Mouse (Mus musculus) limb, embryonic 13.5 days (tissue): ENCODE measurements around the gene Cmss1. TPM values are rescaled to one million over a fixed set of nuclear protein-coding genes. Genes with fewer than 3 reads are reported as not detected.

ENCODE experiments used
- ATAC-seq: fragments of 200-750 bp; cut with Nextera tagmentation; 2 replicates; pipeline ENCODE4 v1.8.0; 2017; ENCODE audit warnings: low read depth, moderate number of reproducible peaks, moderate TSS enrichment; ENCODE audit not compliant: low FRiP score
- H3K27ac ChIP-seq: fragments of 300-500 bp; sonication (generic); 2 replicates; pipeline ENCODE4 v1.5.1; 2015; ENCODE audit warnings: inconsistent platforms, mild to moderate bottlenecking, moderate library complexity
- H3K27me3 ChIP-seq: fragments of 300-500 bp; sonication (generic); 2 replicates; pipeline ENCODE4 v1.6.1; 2015; ENCODE audit warnings: mild to moderate bottlenecking, inconsistent platforms
- H3K36me3 ChIP-seq: fragments of 300-500 bp; sonication (generic); 2 replicates; pipeline ENCODE4 v1.6.1; 2015; ENCODE audit warnings: inconsistent platforms, mild to moderate bottlenecking, moderate library complexity
- H3K4me1 ChIP-seq: fragments of 300-500 bp; sonication (generic); 2 replicates; pipeline ENCODE4 v1.6.1; 2015; ENCODE audit warnings: inconsistent platforms
- H3K4me2 ChIP-seq: fragments of 300-500 bp; sonication (generic); replicated peaks from 2 replicates; pipeline ENCODE4 v1.6.1; 2015; ENCODE audit warnings: inconsistent platforms, mild to moderate bottlenecking, moderate library complexity
- H3K4me3 ChIP-seq: fragments of 300-500 bp; sonication (generic); 2 replicates; pipeline ENCODE4 v1.5.1; 2015; ENCODE audit warnings: moderate library complexity, mild to moderate bottlenecking, inconsistent platforms
- H3K9ac ChIP-seq: fragments of 300-500 bp; sonication (generic); 2 replicates; pipeline ENCODE4 v1.6.1; 2015; ENCODE audit warnings: mild to moderate bottlenecking, inconsistent platforms
- H3K9me3 ChIP-seq: fragments of 300-500 bp; sonication (generic); 2 replicates; pipeline ENCODE4 v1.6.1; 2016; ENCODE audit warnings: inconsistent platforms
- WGBS: fragments of 180-500 bp; shearing (Covaris S2); methylation state at CpG from one replicate; pipeline ENCODE4 v1.1.7; 2015; 5-methylcytosine and 5-hydroxymethylcytosine counted together
- polyA plus RNA-seq: library from polyadenylated mRNA; unstranded; fragments of >200 nt; fragmentation: Nextera tagmentation; extraction: Ambion mirVana; gene quantifications from 2 replicates; pipeline ENCODE4 v1.2.1, GENCODE M21; 2015

The Cmss1 gene
- polyA plus RNA-seq, 1 experiment from 2014 or later = 50.6 TPM

DNA sequence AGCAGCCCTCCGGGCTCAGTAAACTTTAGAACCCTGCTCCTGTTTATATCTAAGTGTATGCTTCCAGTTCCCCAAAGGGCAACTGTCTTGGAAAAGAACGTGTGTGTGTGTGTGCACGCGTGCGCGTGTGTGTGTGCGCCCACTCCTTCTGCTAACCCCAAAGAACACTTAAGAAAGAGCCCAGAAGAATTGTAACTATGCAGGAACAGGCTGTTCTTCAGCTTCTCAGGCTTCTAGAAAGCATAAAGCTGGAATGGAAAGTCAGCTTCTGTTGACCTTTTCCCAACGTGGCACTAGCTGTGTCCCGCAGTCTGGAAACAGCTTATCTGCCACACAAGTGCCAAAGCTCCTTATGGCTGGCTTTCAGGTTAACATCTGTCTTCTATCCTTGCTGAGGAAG, 291.6 kb downstream of the Cmss1 start:
- no peak overlapping the region for H3K9ac ChIP-seq
- H3K27ac ChIP-seq = no peak overlapping the region

GRCm38 (mm10) chr16:57314236-57314635, 292.4 kb downstream of the Cmss1 start:
- H3K4me2 ChIP-seq = no peak overlapping the region
- no peaks in the 10 kb centered on the region for H3K36me3 ChIP-seq
- no peaks in the 10 kb centered on the region for H3K27me3 ChIP-seq
- H3K27ac ChIP-seq = no peak overlapping the region
- H3K9me3 ChIP-seq = no peaks in the 10 kb centered on the region
- peaks cover 24% of the 10 kb centered on the region for H3K4me1 ChIP-seq
- no peak overlapping the region for H3K9ac ChIP-seq
- H3K4me3 ChIP-seq = no peak overlapping the region
- WGBS = 67% methylated on average over 3 of the region's 3 CpGs
- no peak for ATAC-seq

More for the DNA sequence above, 291.6 kb downstream of the Cmss1 start:
- Histone ChIP-seq H3K4me2 (no peak overlapping the region), H3K27me3 (no peaks in the 10 kb centered on the region), H3K4me1 (peaks cover 18% of the 10 kb centered on the region), H3K4me3 (no peak overlapping the region), H3K36me3 (no peaks in the 10 kb centered on the region), H3K9me3 (0 out of 2 replicates have a peak, but pooled peaks cover 6% of the 10 kb centered on the region)
- WGBS = 81% methylated on average over 9 of the region's 9 CpGs
- ATAC-seq = no peak

DNA sequence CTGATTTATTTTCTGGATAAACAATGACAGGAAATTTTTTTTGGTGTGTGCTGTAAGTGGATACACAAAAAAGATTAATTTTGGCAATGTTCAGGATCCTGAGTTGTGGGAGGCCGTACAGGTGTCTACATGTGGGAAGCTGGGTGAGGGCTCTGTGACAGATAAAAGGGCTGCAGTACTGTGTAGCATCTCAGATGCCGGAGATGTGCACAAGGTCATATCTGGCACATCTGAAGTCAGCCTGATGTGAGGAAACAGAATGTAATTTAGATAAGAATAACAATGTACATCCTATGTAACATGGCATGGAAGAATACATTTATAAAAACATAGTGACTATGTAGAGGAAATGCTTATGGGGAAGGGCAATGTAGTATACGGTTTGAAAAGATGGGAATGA, 293.2 kb downstream of the Cmss1 start:
- no peaks in the 10 kb centered on the region for H3K9me3 ChIP-seq
- no peak overlapping the region for H3K9ac ChIP-seq
- ATAC-seq = no peak
- 91% methylated on average over 3 of the region's 3 CpGs for WGBS
- no peak overlapping the region for H3K27ac ChIP-seq
- no peaks in the 10 kb centered on the region for H3K36me3 ChIP-seq
- H3K4me3 ChIP-seq = no peak overlapping the region
- H3K27me3 ChIP-seq = no peaks in the 10 kb centered on the region
- no peak overlapping the region for H3K4me2 ChIP-seq
- H3K4me1 ChIP-seq = peaks cover 24% of the 10 kb centered on the region

DNA sequence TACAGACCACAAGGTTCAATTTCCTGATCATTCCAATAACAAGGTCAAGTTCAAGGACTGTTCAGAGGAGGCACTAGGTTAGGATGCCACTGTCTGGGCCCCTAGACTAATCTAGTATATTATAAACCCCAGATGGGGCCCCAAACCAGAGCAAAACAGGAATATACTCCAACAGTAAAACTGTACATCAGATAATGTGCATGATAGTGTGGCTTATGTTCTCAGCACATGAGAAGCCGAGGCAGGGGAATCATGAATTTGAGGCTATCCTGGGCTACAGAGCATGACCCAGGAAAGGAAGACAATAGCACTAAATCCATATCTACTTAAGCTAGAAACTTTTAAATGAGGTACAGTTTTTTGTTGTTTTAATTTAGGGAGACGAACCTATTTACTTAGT, 294.5 kb downstream of the Cmss1 start:
- no peak for ATAC-seq
- no peak overlapping the region for H3K4me3 ChIP-seq
- no peak overlapping the region for H3K9ac ChIP-seq
- no peaks in the 10 kb centered on the region for H3K36me3 ChIP-seq
- H3K4me2 ChIP-seq = no peak overlapping the region
- WGBS = 86% methylated on average over 2 of the region's 2 CpGs
- H3K9me3 ChIP-seq = no peaks in the 10 kb centered on the region
- no peak overlapping the region for H3K27ac ChIP-seq
- no peaks in the 10 kb centered on the region for H3K27me3 ChIP-seq
- peaks cover 13% of the 10 kb centered on the region; the same call in 1 of the 2 replicates for H3K4me1 ChIP-seq

DNA sequence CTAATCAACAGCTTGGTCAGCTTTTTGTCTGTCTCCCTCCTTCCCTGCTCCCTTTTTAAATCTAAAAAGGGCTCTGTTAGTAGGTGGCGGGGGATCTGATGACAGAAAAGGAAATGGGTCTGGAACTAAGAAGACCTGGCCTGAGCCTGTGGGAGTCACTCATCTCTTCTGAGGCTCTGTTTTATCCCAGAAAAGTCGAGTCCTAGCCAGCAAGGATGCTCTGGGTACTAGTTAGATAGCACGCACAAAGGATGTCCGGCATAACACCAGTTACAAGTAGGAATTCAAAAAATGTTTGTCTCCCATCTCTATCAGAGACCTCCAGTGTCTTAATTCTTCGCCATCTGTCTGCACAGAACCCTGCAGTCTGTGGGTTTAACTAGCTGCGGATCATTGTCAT, 301.2 kb downstream of the Cmss1 start:
- WGBS = 75% methylated on average over 6 of the region's 6 CpGs

DNA sequence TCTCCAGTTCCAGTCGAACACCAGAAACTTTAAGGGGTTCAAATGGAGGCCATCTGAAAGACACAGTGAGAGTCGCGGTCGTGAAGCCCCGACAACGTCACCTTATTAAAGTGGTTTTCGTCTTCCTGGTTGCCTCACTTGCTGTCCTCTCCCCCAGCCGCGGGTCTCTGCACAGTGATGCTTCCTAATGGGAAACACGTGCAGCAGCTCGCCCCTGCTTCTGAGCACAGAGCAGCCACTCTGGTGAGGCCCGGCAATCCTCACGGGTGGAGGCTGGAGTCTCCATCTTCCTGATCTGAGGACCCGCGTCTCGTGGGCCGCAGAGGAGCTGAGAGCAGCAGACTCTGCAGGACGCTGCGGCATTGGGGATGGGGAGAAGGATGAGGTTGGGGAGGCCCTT, 302.9 kb downstream of the Cmss1 start:
- peak overlapping the region; percentile 59; the same call in 1 of the 2 replicates for H3K9ac ChIP-seq
- H3K27me3 ChIP-seq = no peaks in the 10 kb centered on the region
- peak overlapping the region; percentile 63 for H3K4me2 ChIP-seq
- H3K27ac ChIP-seq = peak overlapping the region; percentile 58; the same call in 1 of the 2 replicates
- peaks cover 31% of the 10 kb centered on the region for H3K4me1 ChIP-seq
- H3K4me3 ChIP-seq = peak overlapping the region; percentile 30
- 13% methylated on average over 19 of the region's 19 CpGs for WGBS
- H3K9me3 ChIP-seq = no peaks in the 10 kb centered on the region
- ATAC-seq = peak; percentile 79
- no peaks in the 10 kb centered on the region for H3K36me3 ChIP-seq

More for the DNA sequence above, 301.2 kb downstream of the Cmss1 start:
- Histone ChIP-seq H3K9me3 (no peaks in the 10 kb centered on the region), H3K27ac (no peak overlapping the region), H3K27me3 (no peaks in the 10 kb centered on the region), H3K4me3 (no peak overlapping the region), H3K9ac (no peak overlapping the region), H3K4me2 (no peak overlapping the region), H3K36me3 (no peaks in the 10 kb centered on the region), H3K4me1 (peaks cover 37% of the 10 kb centered on the region)
- no peak for ATAC-seq

DNA sequence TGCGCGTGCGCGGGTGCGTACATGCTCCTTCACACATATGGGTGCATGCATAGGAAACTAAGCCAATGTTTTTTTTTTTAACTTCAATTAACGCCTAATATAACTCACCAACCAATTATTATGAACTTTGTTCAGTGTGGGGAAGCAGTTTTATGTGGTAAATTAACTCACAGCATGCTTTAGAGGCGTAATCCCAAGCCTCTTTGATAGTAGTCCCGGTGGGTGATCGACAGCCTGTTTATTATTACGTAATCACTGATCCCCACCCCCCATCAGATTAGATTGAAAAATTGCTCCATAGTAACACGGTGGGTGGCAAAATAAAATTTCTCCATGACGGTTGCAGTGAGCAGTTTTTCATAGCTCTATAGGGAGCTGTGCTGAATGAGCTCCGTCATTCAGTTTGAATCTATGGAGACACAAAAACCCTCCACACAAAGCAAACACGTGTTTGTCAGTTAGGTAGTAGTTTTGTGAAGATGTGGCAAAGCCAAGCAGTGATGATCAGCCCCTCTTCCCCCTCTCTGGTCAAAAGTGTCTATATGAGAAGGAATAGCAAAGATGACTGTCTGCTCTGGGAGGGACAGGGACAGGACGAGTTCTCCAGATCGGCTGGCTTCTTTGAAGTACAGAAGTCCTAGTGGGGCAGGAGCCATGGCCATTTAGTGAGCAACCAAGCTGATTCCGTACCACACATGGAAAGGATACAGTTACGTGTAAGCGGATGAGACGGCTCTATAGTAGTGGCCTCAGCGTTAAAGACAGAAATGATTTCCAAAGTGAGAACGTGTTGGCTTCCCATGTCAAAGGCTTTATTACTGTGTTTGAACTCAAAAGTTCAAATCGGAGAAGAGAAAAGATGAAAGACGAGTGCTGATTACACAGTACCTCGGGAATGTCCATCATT, 303.6 kb downstream of the Cmss1 start:
- no peak overlapping the region for H3K9ac ChIP-seq
- WGBS = 32% methylated on average over 25 of the region's 25 CpGs
- H3K4me3 ChIP-seq = peak overlapping the region; percentile 30
- H3K27me3 ChIP-seq = no peaks in the 10 kb centered on the region
- ATAC-seq = peak; percentile 71
- H3K4me1 ChIP-seq = peaks cover 31% of the 10 kb centered on the region
- peak overlapping the region; percentile 63 for H3K4me2 ChIP-seq
- H3K9me3 ChIP-seq = no peaks in the 10 kb centered on the region
- no peaks in the 10 kb centered on the region for H3K36me3 ChIP-seq
- peak overlapping the region; percentile 48; the same call in 1 of the 2 replicates for H3K27ac ChIP-seq

DNA sequence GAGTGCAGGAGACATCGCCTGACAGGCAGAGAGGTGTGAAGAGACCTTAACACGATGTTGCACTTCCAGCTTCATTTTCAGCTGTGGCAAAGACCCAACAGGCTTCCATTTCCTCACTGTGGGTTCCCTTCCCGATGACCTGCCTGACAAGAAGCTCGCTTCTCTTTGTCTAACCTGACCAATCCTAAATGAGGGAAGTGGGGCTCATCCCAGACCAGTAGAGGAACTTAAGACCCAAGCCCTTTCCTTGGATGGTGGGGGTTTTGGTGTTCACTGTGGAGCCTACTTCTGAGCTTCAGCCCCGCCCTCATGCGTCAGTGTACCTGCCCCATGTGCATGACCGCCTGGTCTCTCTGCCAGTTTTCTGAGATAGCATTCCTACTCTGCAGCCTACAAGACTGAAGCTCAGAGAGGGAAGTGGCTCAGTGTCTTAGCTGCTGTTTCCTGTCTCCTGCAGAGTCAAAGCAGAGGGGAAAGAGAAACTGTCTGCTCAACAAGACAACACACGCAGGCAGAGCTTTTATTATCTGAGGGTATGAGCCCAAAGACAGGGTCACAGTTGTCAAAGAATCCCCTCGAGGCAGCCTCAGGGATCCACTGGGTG, 305.1 kb downstream of the Cmss1 start:
- Histone ChIP-seq H3K4me3 (no peak overlapping the region), H3K4me2 (no peak overlapping the region), H3K27ac (no peak overlapping the region), H3K4me1 (peaks cover 31% of the 10 kb centered on the region), H3K9me3 (no peaks in the 10 kb centered on the region), H3K27me3 (no peaks in the 10 kb centered on the region), H3K9ac (no peak overlapping the region), H3K36me3 (no peaks in the 10 kb centered on the region)
- WGBS = 81% methylated on average over 9 of the region's 9 CpGs
- ATAC-seq = no peak

DNA sequence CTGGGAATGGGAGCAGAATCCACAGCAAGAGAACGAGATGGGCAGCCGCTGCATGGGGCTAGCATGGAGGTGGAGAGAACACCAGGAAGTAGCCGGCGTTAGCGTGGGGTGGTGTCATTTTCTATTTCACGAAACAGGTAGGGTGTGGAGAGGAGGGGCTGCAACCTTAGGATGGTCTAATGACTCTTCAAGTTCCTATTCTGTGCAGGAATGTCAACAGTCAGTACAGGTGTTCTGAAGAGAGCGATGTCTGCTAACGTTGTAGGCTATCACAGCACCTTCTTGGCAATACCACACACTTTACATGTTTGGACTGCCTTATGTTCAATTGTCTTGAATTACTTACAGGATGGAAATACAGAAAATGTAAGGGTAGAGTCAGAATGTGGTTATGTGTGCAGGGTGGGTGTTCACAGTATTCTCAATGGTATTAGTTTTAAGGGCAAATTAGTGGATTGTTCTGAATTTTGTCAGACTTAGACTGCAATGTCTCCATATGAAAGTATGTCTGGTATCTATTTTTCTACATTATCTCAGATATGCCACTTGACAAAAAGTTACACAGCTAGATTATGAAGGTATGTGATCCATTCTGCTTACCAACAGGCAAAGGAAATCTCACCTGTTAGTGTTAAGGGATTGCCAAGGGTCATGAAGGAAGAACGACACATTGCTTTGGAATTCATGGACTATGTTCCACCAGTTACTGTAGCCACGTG, 311.3 kb downstream of the Cmss1 start:
- 88% methylated on average over 10 of the region's 10 CpGs for WGBS
- Histone ChIP-seq H3K9me3 (no peaks in the 10 kb centered on the region), H3K4me2 (no peak overlapping the region), H3K27ac (no peak overlapping the region), H3K4me3 (no peak overlapping the region), H3K4me1 (no peaks in the 10 kb centered on the region), H3K9ac (no peak overlapping the region), H3K27me3 (no peaks in the 10 kb centered on the region), H3K36me3 (no peaks in the 10 kb centered on the region)
- no peak for ATAC-seq

DNA sequence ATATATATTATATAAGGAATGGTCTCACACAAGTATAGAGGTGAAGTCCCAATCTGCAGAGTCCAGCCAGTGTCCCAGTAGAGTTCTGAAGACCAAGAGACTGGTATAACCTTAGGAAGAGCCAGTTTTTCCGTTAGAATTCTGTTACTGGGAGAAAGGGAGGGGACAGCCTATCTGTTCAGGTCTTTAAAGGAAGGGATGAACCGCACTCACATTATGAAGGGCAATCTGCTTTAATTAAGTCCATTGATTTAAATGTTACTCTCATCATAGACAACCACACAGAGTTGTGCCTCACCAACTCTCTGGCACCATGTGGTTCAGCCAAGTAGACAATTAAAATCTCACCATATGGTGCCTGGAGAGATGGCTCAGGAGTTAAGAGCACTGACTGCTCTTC, 313.9 kb downstream of the Cmss1 start, which contains the start of gene Tmem30c:
TSS of gene Tmem30c (minus strand) at position 101 of the 400 bp plus-strand sequence.
- Histone ChIP-seq H3K4me1 (no peaks in the 10 kb centered on the region), H3K9me3 (no peaks in the 10 kb centered on the region), H3K4me3 (no peak within 1 kb of the TSS), H3K4me2 (no peak within 1 kb of the TSS), H3K27me3 (no peaks in the 10 kb centered on the region), H3K36me3 (no peaks in the 10 kb centered on the region), H3K9ac (no peak within 1 kb of the TSS), H3K27ac (no peak within 1 kb of the TSS)
- WGBS = 76% methylated on average over 2 of the region's 2 CpGs
- ATAC-seq = no peak

GRCm38 (mm10) chr16:57292296-57292695, 314.4 kb downstream of the Cmss1 start:
- ATAC-seq = no peak
- no peak overlapping the region for H3K4me3 ChIP-seq

DNA sequence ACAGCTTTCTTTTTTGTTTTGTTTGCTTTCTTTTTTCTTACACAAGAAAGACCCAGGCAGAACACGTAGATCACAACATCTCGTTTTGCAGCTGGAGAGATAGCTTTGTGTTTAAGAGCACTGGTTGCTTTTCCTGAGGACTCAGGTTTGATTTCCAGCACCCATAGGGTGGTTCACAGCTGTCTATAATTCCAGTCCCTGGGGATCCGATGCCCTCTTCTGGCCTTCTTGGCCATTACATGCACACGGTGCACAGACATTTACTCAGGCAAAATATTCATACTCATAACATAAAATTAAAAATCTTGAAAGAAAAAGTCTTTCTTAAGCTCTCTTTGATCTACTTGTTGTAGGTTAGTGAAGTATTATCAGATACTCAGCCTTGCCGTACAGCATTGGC, 315.0 kb downstream of the Cmss1 start:
- WGBS = 88% methylated on average over 5 of the region's 5 CpGs
- H3K9ac ChIP-seq = no peak overlapping the region
- no peaks in the 10 kb centered on the region for H3K9me3 ChIP-seq
- H3K27ac ChIP-seq = no peak overlapping the region
- no peaks in the 10 kb centered on the region for H3K4me1 ChIP-seq
- H3K4me3 ChIP-seq = no peak overlapping the region
- no peak for ATAC-seq
- H3K27me3 ChIP-seq = no peaks in the 10 kb centered on the region
- H3K36me3 ChIP-seq = no peaks in the 10 kb centered on the region
- H3K4me2 ChIP-seq = no peak overlapping the region

More at GRCm38 (mm10) chr16:57292296-57292695, 314.4 kb downstream of the Cmss1 start:
- 68% methylated on average over 4 of the region's 4 CpGs for WGBS
- no peak overlapping the region for H3K4me2 ChIP-seq
- no peaks in the 10 kb centered on the region for H3K9me3 ChIP-seq
- H3K36me3 ChIP-seq = no peaks in the 10 kb centered on the region
- no peaks in the 10 kb centered on the region for H3K4me1 ChIP-seq
- H3K9ac ChIP-seq = no peak overlapping the region
- H3K27ac ChIP-seq = no peak overlapping the region
- no peaks in the 10 kb centered on the region for H3K27me3 ChIP-seq
